Mouse (Mus musculus): Measurements from ENCODE around the gene Pcbd2. TPM values are rescaled to one million over a fixed set of nuclear protein-coding genes. Genes with fewer than 3 reads are reported as not detected.

The Pcbd2 gene
- polyA plus RNA-seq, 1 experiment from 2014 or later = 52.7 TPM

- H3K9ac ChIP-seq (replicated peaks; ENCODE audit: low read length) = no peak overlapping the region
- 78% methylated on average over 2 of the region's 2 CpGs for WGBS
- no peak overlapping the region for H3K4me3 ChIP-seq (ENCODE audit: low read length)
- H3K27me3 ChIP-seq (ENCODE audit: insufficient read depth, low read length) = no peaks in the 10 kb centered on the region
- ATAC-seq (ENCODE audit: low FRiP score, low TSS enrichment) = no peak
- 0 out of 2 replicates have a peak, but pooled peaks cover 2% of the 10 kb centered on the region for H3K36me3 ChIP-seq (ENCODE audit: insufficient read depth, low read length)
- H3K27ac ChIP-seq (ENCODE audit: low read length) = no peak overlapping the region
- no peaks in the 10 kb centered on the region for H3K4me1 ChIP-seq (ENCODE audit: insufficient read depth, low read length)
- H3K9me3 ChIP-seq (ENCODE audit: low read length) = no peaks in the 10 kb centered on the region
- H3K4me2 ChIP-seq (replicated peaks; ENCODE audit: low read depth, low read length) = no peak overlapping the region
Measured at GRCm38 (mm10) chr13:55732121-55732520, 5.0 kb downstream of the Pcbd2 start.

- 54% methylated on average over 22 of the region's 22 CpGs for WGBS
- Histone ChIP-seq H3K4me3 (ENCODE audit: low read length) (no peak overlapping the region), H3K9ac (replicated peaks; ENCODE audit: low read length) (0 out of 2 replicates have a peak overlapping the region, but pooled peaks have one; percentile 40), H3K27ac (ENCODE audit: low read length) (no peak overlapping the region), H3K4me2 (replicated peaks; ENCODE audit: low read depth, low read length) (no peak overlapping the region), H3K4me1 (ENCODE audit: insufficient read depth, low read length) (no peaks in the 10 kb centered on the region), H3K27me3 (ENCODE audit: insufficient read depth, low read length) (no peaks in the 10 kb centered on the region), H3K36me3 (ENCODE audit: insufficient read depth, low read length) (0 out of 2 replicates have a peak, but pooled peaks cover 2% of the 10 kb centered on the region), H3K9me3 (ENCODE audit: low read length) (no peaks in the 10 kb centered on the region; the same call in 1 of the 2 replicates)
- ATAC-seq (ENCODE audit: low FRiP score, low TSS enrichment) = no peak
Measured at GRCm38 (mm10) chr13:55733628-55734502, 6.7 kb downstream of the Pcbd2 start.

GRCm38 (mm10) chr13:55737885-55738284 is 10.7 kb downstream of the Pcbd2 start:
- no peak for ATAC-seq (ENCODE audit: low FRiP score, low TSS enrichment)
- Histone ChIP-seq H3K4me3 (ENCODE audit: low read length) (no peak overlapping the region), H3K36me3 (ENCODE audit: insufficient read depth, low read length) (no peaks in the 10 kb centered on the region), H3K4me2 (replicated peaks; ENCODE audit: low read depth, low read length) (no peak overlapping the region), H3K9ac (replicated peaks; ENCODE audit: low read length) (no peak overlapping the region), H3K4me1 (ENCODE audit: insufficient read depth, low read length) (peaks cover 10% of the 10 kb centered on the region; the same call in 1 of the 2 replicates), H3K9me3 (ENCODE audit: low read length) (no peaks in the 10 kb centered on the region; the same call in 1 of the 2 replicates), H3K27ac (ENCODE audit: low read length) (no peak overlapping the region), H3K27me3 (ENCODE audit: insufficient read depth, low read length) (no peaks in the 10 kb centered on the region)
- 87% methylated on average over 8 of the region's 8 CpGs for WGBS

GRCm38 (mm10) chr13:55742306-55742705 is 15.1 kb downstream of the Pcbd2 start:
- Histone ChIP-seq H3K27me3 (ENCODE audit: insufficient read depth, low read length) (no peaks in the 10 kb centered on the region), H3K9ac (replicated peaks; ENCODE audit: low read length) (no peak overlapping the region), H3K4me3 (ENCODE audit: low read length) (no peak overlapping the region), H3K27ac (ENCODE audit: low read length) (no peak overlapping the region), H3K36me3 (ENCODE audit: insufficient read depth, low read length) (no peaks in the 10 kb centered on the region; the same call in 1 of the 2 replicates), H3K9me3 (ENCODE audit: low read length) (peaks cover 5% of the 10 kb centered on the region; the same call in 1 of the 2 replicates), H3K4me1 (ENCODE audit: insufficient read depth, low read length) (peaks cover 12% of the 10 kb centered on the region; the same call in 1 of the 2 replicates), H3K4me2 (replicated peaks; ENCODE audit: low read depth, low read length) (no peak overlapping the region)
- 32% methylated on average over 8 of the region's 8 CpGs for WGBS
- ATAC-seq (ENCODE audit: low FRiP score, low TSS enrichment) = peak; percentile 59

DNA sequence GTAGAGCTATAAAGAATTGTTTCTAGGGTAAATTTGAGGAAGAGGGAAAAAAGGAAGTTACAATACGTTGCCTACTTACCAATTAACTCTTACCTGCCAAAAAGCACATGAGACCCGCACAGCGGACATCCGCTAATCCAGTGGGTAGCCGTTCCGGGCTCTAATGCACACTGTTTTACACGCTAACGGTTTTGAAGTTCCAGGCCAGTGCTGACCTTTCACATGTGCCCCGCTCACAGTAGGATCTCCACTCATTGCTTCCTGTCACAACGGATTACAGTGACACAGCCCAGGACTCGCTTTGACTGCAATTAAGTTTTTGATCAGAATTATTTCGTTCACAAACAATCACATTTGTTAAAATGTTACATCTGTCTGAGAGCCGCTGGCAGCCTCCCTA is 27.2 kb downstream of the Pcbd2 start:
- no peak for ATAC-seq (ENCODE audit: low FRiP score, low TSS enrichment)
- H3K4me1 ChIP-seq (ENCODE audit: insufficient read depth, low read length) = peaks cover 10% of the 10 kb centered on the region
- no peak overlapping the region for H3K9ac ChIP-seq (replicated peaks; ENCODE audit: low read length)
- WGBS = 80% methylated on average over 13 of the region's 13 CpGs
- no peak overlapping the region for H3K4me2 ChIP-seq (replicated peaks; ENCODE audit: low read depth, low read length)
- H3K36me3 ChIP-seq (ENCODE audit: insufficient read depth, low read length) = no peaks in the 10 kb centered on the region
- H3K9me3 ChIP-seq (ENCODE audit: low read length) = no peaks in the 10 kb centered on the region
- H3K4me3 ChIP-seq (ENCODE audit: low read length) = no peak overlapping the region
- no peak overlapping the region for H3K27ac ChIP-seq (ENCODE audit: low read length)
- no peaks in the 10 kb centered on the region for H3K27me3 ChIP-seq (ENCODE audit: insufficient read depth, low read length)

- Histone ChIP-seq H3K4me3 (ENCODE audit: low read length) (0 out of 2 replicates have a peak overlapping the region, but pooled peaks have one; percentile 14), H3K27me3 (ENCODE audit: insufficient read depth, low read length) (no peaks in the 10 kb centered on the region), H3K9me3 (ENCODE audit: low read length) (no peaks in the 10 kb centered on the region), H3K4me2 (replicated peaks; ENCODE audit: low read depth, low read length) (peak overlapping the region; percentile 49), H3K36me3 (ENCODE audit: insufficient read depth, low read length) (no peaks in the 10 kb centered on the region), H3K4me1 (ENCODE audit: insufficient read depth, low read length) (peaks cover 17% of the 10 kb centered on the region), H3K9ac (replicated peaks; ENCODE audit: low read length) (peak overlapping the region; percentile 60), H3K27ac (ENCODE audit: low read length) (peak overlapping the region; percentile 47; the same call in 1 of the 2 replicates)
- peak; percentile 63; the same call in 1 of the 2 replicates for ATAC-seq (ENCODE audit: low FRiP score, low TSS enrichment)
- 13% methylated on average over 8 of the region's 8 CpGs for WGBS
Measured at GRCm38 (mm10) chr13:55756789-55757188, 29.6 kb downstream of the Pcbd2 start.

- Histone ChIP-seq H3K4me3 (ENCODE audit: low read length) (no peak overlapping the region), H3K4me2 (replicated peaks; ENCODE audit: low read depth, low read length) (no peak overlapping the region), H3K27me3 (ENCODE audit: insufficient read depth, low read length) (no peaks in the 10 kb centered on the region), H3K4me1 (ENCODE audit: insufficient read depth, low read length) (peaks cover 17% of the 10 kb centered on the region), H3K9ac (replicated peaks; ENCODE audit: low read length) (no peak overlapping the region), H3K36me3 (ENCODE audit: insufficient read depth, low read length) (no peaks in the 10 kb centered on the region), H3K9me3 (ENCODE audit: low read length) (no peaks in the 10 kb centered on the region), H3K27ac (ENCODE audit: low read length) (no peak overlapping the region)
- no peak for ATAC-seq (ENCODE audit: low FRiP score, low TSS enrichment)
- 81% methylated on average over 6 of the region's 6 CpGs for WGBS
Measured at GRCm38 (mm10) chr13:55757645-55758044, 30.5 kb downstream of the Pcbd2 start.

DNA sequence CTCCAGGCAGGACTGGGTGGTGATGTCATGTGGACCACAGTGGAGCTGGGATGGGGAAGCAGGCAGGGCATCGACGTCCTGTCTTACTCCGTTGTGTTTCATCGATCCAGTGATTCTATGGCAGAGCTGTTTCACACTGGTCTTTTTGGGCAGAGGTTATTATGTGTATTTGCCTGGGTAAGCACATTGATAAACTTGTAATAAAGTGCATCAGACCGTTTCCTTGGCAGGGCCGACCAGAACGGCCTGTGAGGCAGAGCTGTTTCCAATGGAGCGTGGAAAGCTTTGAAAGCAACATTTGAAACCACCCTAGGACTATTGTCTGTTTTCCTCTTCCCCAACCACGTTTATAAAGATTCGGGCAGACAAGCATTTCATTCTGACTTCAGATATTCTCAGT is 33.4 kb downstream of the Pcbd2 start:
- Histone ChIP-seq H3K27ac (ENCODE audit: low read length) (peak overlapping the region; percentile 14; the same call in 1 of the 2 replicates), H3K4me2 (replicated peaks; ENCODE audit: low read depth, low read length) (peak overlapping the region; percentile 6), H3K36me3 (ENCODE audit: insufficient read depth, low read length) (no peaks in the 10 kb centered on the region), H3K9me3 (ENCODE audit: low read length) (no peaks in the 10 kb centered on the region), H3K27me3 (ENCODE audit: insufficient read depth, low read length) (no peaks in the 10 kb centered on the region), H3K9ac (replicated peaks; ENCODE audit: low read length) (no peak overlapping the region; the same call in 1 of the 2 replicates), H3K4me1 (ENCODE audit: insufficient read depth, low read length) (peaks cover 22% of the 10 kb centered on the region), H3K4me3 (ENCODE audit: low read length) (no peak overlapping the region)
- 29% methylated on average over 10 of the region's 10 CpGs for WGBS
- no peak; the same call in 1 of the 2 replicates for ATAC-seq (ENCODE audit: low FRiP score, low TSS enrichment)

GRCm38 (mm10) chr13:55761486-55761885 is 34.3 kb downstream of the Pcbd2 start:
- Histone ChIP-seq H3K4me3 (ENCODE audit: low read length) (no peak overlapping the region), H3K4me2 (replicated peaks; ENCODE audit: low read depth, low read length) (no peak overlapping the region), H3K9ac (replicated peaks; ENCODE audit: low read length) (no peak overlapping the region), H3K4me1 (ENCODE audit: insufficient read depth, low read length) (peaks cover 18% of the 10 kb centered on the region), H3K27ac (ENCODE audit: low read length) (no peak overlapping the region), H3K9me3 (ENCODE audit: low read length) (no peaks in the 10 kb centered on the region), H3K27me3 (ENCODE audit: insufficient read depth, low read length) (no peaks in the 10 kb centered on the region), H3K36me3 (ENCODE audit: insufficient read depth, low read length) (no peaks in the 10 kb centered on the region)
- ATAC-seq (ENCODE audit: low FRiP score, low TSS enrichment) = no peak
- 46% methylated on average over 10 of the region's 10 CpGs for WGBS

- H3K27me3 ChIP-seq (ENCODE audit: insufficient read depth, low read length) = no peaks in the 10 kb centered on the region
- ATAC-seq (ENCODE audit: low FRiP score, low TSS enrichment) = no peak
- H3K36me3 ChIP-seq (ENCODE audit: insufficient read depth, low read length) = no peaks in the 10 kb centered on the region
- no peaks in the 10 kb centered on the region for H3K9me3 ChIP-seq (ENCODE audit: low read length)
- WGBS = 83% methylated on average over 7 of the region's 7 CpGs
- no peak overlapping the region for H3K4me2 ChIP-seq (replicated peaks; ENCODE audit: low read depth, low read length)
- no peak overlapping the region for H3K4me3 ChIP-seq (ENCODE audit: low read length)
- peaks cover 7% of the 10 kb centered on the region for H3K4me1 ChIP-seq (ENCODE audit: insufficient read depth, low read length)
- no peak overlapping the region for H3K27ac ChIP-seq (ENCODE audit: low read length)
- H3K9ac ChIP-seq (replicated peaks; ENCODE audit: low read length) = no peak overlapping the region
Measured at GRCm38 (mm10) chr13:55774352-55774751, 47.2 kb downstream of the Pcbd2 start.

All from kidney, embryonic 16.5 days (tissue).